Mouse (Mus musculus) thymus, postnatal 10 days (tissue): ENCODE measurements around the gene Drg1.
A peak's percentile ranks its signal among the peaks of the same experiment; 100 is the strongest.

Experiments used
- DNase-seq, 2 experiments: peaks; one replicate each; pipeline ENCODE4 v3.0.0; 2021; ENCODE audit warnings: low spot score in 2 of 2

The Drg1 gene

DNA sequence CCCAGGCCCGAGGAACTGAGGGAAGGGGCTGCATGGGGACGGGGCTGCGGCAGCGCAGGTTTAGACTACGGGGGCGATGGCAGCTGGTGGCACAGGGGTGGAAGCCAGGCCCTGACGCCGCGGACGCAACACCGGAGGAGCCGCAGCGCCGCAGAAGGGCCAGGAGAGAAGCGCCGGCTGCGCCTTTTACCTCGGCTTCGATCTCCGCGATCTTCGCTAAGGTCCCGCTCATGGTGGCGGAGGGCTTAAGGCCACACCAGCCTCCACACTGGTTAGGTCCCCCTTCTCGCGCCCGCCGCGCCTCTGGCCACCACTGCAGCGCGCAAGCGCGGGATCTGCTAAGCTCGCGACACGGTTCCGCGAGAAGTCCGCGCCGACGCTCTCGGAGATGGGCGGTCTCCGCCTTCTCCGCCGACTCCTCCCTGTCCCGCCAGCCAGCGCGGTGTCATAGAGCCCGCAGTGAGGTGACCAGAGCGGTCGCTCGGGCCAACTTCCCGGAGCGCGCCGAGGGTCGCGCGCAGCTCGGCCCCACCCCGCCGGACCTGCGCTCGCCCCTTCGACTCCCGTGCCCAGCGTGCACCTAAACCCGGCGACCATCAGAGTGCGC is at the start of gene Drg1:
Gene Drg1, minus strand, starts transcription at position 337 of the 607 bp plus-strand sequence.
- peak; percentile 88 to 90 for DNase-seq

DNA sequence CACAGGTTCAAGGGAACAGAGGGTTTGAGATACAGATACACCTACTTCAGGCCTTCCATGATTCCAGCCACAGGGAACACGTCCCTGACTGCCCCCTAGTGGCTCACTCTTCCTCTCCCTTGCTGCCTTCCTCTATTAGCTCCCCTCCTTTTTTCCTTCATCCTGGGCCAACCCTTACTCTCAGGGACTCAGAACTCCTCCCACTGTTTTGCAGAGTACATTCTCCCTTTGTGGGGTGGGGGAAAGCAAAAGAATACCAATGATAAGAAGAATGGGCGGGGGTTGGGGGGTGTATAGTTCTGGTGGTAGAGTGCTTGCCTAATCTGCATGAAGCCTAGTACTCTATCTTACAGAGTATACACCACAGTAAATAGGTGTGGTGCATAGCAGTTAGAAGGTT is 47.9 kb upstream of the Drg1 start:
- peak in 1 of 2 experiments; percentile 65 for DNase-seq

DNA sequence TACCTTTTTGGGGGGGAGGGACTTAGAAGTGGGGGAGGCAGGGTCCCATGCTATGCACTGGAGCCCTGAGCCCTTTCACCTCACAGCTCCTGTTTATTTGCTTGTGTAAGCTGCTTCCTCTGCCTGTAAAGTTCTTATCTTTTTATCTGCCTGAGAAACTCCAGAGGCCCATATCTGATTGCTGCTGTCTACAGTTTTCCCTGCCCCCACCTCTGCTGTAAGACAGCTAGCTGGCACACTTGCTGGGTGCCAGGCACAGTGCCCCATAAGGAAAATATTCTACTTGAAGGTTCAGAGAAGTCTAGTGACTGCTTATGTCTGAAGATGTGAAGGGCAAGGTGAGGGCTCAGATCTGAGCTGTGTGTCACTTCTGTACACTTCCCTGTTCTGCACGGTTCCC is 47.1 kb upstream of the Drg1 start:
- no peak for DNase-seq

DNA sequence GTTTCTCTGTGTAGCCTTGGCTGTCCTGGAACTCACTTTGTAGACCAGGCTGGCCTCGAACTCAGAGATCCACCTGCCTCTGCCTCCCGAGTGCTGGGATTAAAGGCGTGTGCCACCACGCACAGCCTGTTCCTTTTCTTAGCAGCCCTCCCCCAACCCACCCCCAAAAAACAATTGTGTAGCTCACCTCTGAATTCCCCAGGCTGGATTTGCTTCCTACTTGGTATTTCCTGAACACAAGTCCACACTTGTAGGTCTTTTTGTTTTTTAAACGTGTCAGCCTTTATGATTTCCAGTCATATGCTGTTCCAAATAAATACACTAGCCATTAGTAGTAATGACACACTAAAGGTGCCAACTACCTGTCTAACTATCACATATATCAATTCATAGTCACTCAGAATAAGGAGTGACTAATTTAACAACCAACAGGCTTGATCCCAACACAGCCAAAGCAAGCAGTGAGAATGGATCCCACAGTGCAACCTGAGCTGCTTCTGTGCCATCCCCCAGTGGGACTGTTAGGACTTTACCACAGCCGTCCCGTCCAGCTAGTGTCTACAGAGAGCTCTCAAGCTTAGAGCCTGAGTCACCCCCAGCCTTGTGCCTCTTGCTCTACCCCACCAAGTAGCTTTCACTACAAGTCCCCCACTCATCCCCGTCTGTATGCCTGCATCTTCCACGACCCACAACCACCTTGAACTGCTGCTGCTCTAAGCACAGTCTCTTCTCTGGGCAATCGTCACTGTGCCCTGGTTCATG is 45.6 kb upstream of the Drg1 start:
- DNase-seq: no peak

DNA sequence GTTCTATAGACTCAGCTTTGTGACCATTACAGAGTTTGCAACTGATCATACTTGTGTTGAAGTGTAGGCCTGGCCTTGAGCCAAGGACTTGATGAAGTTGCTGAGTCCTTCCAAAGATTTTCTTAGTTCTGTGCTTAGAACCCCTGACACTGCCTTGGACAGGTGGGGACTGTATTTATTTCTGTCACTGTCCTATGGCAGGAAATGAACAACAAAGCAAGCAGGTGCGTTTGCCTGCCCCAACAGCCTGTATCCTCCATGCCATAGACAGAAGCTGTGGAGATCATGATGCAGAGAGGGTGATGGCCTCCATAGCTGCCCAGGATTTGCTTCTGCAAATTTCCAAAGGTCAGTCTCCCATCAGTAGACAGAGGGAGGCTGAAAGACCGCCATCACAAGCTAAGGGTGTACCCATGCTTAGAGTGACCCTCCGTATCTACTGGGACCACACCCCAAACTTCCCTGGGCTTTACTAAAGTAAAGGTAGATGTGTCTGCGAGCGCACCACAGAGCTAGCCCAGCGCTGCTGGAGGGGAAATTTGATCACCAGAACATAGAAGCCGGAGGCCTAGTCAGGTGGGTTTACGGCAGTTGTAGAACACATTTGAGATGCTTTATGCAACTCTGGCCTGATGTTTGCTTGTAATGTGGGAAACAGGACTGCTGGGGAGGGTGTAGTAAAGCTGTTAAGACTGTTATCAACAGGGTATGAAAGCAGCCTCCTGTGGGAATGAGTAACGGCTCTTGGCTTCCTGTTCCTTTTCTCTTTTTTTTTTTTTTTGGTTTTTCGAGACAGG is 44.8 kb upstream of the Drg1 start:
- peak in 1 of 2 experiments; percentile 32 for DNase-seq

DNA sequence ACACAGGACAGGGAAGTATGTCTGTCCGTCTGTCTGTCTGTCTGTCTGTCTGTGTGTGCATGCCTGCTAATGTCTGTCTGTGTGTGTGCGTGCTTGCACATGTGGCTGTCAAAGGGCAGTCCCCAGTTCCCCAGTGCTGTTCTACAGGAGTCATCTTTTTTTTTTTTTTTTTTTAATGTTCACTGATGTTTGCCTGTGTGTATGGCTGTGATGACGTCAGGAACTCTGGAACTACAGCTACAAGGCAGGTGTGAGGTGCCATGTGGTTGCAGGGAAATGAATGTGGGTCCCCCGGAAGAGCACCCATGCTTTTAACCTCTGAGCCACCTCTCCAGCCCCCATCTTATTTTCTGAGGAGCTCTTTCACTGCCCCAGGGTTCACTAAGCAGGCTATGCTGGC is 43.7 kb upstream of the Drg1 start:
- peak in 1 of 2 experiments; percentile 53 for DNase-seq

DNA sequence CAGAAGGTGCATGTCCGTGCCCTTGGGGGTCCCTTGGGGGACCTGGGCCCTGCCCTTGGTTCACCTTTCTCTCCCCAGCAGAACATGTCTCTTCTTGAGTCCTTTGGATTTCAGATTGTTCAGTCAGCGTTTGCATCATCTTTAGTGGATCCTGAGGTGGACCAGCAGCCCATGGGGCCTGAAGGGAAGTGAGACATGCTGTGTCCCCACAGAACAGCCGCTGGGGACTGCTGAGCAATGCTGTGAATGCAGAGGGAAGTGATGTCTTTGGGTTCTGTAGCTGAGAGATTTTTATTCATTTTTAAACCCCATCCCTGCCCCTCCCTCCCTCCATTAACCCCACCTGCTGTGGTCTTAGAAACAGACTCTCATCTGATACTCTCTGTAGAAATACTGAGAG is 41.7 kb upstream of the Drg1 start:
- DNase-seq: no peak

DNA sequence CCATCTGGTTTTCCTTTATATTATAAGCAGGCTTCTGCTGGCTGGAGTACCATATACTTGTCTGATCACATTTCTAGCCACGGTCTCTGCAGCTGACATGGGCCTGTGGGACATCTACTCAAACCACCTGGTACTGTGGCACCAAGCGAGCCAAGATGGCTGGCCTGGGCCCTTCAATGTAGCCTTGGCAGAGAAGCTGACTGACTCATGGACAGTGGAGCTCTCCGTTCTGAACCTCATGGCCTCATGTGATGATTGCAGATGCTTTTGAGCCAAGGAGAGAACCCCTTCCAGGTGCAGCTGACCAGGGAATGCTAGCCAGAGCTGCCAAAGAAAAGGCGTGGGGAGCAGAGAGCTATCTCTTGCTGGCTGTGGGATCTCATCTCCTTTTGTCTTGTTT is 39.6 kb upstream of the Drg1 start:
- DNase-seq: no peak

DNA sequence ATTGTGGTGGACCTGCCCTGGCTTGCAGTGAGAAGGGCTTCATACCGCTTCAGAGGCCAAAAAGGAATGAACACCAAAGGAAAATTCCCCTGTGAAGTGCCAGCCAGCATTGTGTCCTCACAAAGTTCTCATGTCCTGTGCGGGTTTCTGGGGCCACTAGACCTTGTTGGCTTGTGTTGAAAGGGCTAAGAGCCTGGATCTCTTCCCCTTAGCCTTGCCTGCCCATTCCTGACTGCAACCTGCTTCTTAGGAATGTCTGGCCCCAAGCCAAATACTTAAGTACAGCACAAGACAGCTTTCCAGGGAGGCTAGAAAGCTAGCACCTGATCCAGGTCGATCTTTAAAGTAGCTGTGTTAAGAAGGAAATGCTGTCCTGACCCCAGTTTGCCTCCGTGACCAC is 36.6 kb upstream of the Drg1 start:
- DNase-seq: no peak

DNA sequence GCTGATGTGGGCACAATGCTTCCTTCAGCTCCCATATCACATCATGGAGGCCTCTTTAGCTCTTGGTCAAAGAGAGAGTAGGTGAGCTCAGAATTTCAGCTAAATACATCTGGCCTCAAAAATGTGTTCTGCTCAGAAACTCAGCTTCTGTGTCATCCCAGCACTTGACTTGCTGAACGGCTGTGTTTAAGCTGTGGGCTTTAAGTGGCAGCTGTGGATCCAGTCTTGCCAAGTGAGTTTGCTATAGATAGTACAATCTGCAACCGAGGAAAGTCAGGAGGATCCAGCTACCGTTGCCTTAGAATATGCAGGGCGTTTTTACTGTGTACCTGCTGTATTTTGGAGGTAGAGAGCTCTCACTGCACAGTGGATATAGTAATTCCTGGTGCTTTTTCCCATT is 36.2 kb upstream of the Drg1 start:
- no peak for DNase-seq

DNA sequence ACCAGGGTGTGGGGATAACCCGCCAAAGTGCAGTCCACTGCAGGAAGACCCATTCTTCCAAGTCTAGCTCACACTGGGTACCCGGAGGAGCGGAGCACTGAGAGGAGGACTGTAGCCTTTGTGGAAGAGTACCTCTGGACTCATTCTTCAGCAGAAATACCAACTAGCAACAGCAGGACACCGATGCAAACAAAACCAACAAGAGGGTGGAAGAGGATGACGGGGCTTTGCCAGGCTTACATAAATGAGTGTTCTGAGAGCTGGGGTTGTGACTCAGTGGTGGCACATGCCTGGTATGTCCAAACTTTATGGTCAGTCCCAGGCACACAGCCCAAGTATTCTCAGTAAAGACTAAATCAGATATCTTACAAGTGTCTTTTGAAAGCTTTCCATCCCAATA is 34.9 kb upstream of the Drg1 start:
- DNase-seq: no peak

DNA sequence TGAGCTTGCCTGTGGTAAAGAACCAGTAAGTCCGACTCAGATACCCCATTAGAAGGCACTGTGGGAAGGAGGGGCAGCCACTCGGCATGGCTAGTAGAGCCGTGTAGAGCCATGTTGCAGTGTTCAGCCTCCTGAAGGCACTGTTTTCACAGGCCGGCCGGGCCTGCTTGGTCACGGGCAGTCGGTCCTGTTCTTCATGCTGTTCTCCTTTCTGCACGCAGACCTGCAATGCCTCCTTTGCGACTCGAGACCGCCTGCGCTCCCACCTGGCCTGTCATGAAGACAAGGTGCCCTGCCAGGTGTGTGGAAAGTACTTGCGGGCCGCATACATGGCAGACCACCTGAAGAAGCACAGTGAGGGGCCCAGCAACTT is 32.6 kb upstream of the Drg1 start:
- peak in 1 of 2 experiments; percentile 42 for DNase-seq

DNA sequence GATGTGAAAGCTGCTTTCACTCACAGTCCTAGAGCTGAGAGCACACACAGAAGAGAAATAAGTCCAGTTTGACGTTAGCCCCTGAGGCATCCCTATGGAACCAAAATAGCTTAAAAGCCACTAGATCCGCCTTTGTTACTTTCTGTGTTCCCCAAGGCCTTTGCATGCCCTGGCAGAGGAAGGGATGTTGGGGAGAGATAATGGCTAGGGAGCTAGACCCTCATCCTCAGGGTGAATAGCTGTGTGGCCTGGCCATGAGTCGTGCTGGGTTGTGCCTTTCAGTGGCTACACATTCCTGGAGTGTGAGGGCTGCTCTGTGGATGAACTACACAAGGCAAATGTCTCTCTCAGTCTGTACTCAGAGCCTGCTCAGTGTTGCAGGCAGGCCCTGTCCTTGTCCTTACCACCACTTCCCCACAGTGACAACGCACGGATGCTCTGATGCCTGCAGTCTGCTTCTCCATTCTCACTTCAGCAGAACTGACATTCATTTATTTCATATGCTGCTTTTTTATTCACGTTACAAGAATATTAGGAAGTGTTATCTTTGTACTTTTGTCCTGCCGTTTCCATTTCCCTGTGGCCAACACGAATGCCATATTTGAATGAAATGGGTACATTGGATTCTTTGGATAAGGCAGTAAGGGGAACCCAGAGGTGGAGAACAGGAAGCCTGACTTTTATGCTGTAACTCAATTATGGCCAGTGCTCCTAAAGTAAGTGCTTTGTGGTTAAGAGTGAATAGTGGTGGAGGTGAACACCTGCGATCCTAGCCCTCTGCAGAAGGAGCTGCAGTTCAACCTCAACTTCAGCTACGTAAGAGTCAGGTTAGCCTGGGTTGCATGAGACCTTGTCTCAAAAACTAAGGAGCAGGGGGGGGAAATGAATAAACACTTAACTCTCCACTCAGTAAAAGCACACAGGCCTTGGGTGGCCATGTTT is 31.9 kb upstream of the Drg1 start:
- peak in 1 of 2 experiments; percentile 38 for DNase-seq

DNA sequence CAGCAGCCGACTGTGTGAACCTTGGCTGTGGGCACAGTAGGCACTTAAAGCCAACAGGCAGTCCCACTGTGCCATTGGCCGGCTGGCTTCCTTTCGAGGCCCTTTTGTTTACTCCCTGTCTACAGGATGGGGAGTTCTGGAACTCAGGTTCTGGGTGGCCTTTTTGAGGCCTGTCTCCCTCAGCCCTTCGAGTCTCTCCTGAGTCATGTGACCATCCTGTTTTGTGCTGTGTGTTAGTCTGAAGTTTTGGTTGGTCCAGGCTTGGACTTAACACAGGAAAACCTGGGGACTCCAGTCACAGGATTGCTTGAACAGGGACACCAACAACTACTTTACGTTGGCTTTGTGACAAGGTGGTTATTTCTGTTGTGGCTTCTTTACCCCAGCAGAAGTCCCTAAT is 29.8 kb upstream of the Drg1 start:
- DNase-seq: no peak

DNA sequence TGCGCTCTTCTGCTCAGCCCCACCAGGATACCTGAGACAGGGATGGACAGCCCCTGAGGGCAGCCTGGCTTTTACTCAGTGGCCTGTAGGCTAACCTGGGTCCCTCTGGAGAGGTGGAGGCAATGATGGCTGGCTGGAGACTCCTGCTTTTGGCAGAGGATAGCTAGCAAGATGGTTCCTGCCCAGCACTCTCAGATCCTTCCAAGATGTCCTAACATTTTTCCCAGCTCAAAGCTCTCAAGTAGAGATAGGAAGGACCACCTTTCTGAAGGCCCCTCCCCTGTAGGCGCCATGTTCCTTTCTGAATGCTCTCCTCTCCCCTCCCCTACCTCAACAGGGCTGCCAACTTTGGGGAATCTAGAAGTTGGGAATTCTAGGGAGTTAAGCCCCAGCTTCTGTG is 28.4 kb upstream of the Drg1 start:
- DNase-seq: no peak

DNA sequence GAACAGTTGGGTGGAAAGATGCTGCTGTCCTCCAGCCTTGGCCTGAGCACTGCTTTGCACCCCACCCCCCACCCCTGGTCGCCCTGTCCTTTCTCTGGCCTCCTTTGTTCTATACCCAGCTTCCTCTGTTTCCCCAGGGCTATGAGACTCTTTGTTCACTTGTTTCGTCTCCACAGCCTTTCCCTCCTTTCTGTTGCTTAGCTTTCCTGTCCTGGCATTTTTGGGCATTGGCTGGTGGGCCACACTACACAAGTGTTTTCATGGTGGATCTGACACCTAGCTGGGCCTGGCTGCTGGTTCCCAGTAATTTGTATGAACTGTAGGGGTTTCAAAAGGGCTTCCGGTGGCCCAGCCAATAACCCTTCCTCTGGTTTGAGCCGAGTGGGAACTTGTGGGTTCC is 27.1 kb upstream of the Drg1 start:
- no peak for DNase-seq

DNA sequence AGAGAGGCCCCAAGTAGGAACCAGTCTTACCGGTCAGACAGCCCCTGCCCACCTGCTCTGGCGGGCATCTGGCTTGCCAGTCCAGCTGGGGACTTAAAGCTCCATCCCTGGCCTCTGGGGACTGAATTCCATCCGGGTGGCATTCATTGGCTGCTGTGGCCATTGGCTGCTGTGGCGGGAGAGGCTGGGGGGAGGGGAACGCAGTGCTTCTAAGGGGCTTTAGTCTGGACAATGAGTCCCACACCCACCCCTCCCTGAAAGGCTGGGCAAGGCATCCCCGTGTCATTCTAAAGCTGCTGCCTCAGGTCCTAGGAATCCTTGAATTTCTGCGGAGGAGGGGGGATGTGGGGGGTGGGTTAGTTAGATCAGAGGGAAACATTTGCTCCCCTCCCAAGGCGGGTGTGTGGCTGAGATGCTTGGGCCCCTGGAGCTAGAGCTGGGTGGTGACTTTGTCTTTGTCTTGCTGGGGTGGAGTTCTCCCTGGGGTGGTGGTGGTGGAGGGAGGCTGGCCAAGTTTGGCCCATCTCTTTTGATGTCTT is 26.6 kb upstream of the Drg1 start:
- no peak for DNase-seq

DNA sequence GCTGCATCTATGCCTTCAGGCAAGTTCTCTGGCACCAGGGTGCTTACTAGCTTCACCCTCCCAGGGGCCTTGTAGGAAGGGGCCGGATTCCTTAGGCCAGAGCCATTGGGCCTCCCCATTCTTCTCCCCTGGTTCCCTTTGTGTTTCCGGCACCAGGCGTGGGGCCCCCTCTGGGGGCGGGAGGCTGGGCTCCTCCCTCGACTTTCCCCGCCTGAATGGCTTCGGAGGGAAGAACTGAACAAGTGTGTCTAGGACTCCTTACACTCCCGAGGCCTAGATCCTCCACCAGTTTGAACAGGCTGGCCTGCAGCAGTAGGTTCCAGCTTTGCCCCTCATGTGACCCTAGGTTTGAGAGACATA is 25.8 kb upstream of the Drg1 start:
- peak; percentile 75 to 77 for DNase-seq

DNA sequence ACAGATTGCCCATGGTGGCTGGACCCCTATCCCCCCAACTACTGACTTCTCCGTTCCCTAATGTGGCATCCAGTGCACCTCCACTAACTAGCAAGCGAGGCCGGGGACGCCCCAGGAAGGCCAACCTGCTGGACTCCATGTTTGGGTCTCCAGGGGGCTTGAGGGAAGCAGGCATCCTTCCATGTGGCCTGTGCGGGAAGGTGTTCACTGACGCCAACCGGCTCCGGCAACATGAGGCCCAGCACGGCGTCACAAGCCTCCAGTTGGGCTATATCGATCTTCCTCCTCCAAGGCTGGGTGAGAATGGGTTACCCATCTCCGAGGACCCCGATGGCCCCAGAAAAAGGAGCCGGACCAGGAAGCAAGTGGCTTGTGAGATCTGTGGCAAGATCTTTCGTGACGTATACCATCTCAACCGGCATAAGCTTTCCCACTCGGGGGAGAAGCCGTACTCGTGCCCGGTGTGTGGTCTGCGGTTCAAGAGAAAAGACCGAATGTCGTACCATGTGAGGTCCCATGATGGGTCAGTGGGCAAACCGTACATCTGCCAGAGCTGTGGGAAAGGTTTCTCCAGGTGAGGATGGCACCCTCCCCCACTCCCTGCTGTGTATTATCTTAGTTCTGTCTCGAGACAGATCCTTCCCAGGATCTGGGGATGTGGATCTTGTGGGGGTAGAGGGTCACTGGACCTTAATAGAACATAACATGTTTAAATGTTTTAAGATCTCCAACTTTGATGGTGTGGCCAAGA is 25.3 kb upstream of the Drg1 start:
- DNase-seq: peak in 1 of 2 experiments; percentile 45

DNA sequence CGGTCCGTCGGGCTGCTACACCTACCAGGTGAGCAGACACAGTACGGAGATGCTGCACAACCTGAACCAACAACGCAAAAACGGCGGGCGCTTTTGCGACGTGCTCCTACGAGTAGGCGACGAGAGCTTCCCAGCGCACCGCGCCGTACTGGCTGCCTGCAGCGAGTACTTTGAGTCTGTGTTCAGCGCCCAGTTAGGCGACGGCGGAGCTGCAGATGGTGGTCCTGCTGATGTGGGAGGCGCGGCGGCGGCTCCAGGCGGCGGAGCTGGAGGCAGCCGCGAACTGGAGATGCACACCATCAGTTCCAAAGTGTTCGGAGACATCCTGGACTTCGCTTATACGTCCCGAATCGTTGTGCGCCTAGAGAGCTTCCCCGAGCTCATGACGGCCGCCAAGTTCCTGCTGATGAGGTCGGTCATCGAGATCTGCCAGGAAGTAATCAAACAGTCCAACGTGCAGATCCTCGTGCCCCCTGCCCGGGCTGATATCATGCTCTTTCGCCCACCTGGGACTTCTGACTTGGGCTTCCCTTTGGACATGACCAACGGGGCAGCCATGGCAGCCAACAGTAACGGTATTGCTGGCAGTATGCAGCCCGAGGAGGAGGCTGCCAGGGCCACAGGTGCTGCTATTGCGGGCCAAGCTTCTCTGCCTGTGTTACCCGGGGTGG is 24.6 kb upstream of the Drg1 start:
- DNase-seq: peak; percentile 65 to 69
